Mouse (Mus musculus): ENCODE measurements around the gene Coa4.

GRCm38 (mm10) chr7:100494415-100494831, 42.4 kb upstream of the Coa4 start:
- TF ChIP-seq POLR2A (IDR thresholded peaks at IDR 0.05; ENCODE audit: insufficient read depth, low read depth, low read length) (no peak), CTCF (IDR thresholded peaks at IDR 0.05; ENCODE audit: insufficient read depth, low read depth, low read length) (no peak)
